Mouse (Mus musculus): ENCODE data around the gene Stra8.

Stra8 gene

GRCm38 (mm10) chr6:34910371-34911219, 9.4 kb upstream of the Stra8 start, which contains the start of gene Wdr91:
Gene Wdr91, minus strand, starts transcription at chr6:34910876.
- TF ChIP-seq GATA4 (IDR thresholded peaks at IDR 0.05; ENCODE audit: insufficient replicate concordance, low read length) = no peak

DNA sequence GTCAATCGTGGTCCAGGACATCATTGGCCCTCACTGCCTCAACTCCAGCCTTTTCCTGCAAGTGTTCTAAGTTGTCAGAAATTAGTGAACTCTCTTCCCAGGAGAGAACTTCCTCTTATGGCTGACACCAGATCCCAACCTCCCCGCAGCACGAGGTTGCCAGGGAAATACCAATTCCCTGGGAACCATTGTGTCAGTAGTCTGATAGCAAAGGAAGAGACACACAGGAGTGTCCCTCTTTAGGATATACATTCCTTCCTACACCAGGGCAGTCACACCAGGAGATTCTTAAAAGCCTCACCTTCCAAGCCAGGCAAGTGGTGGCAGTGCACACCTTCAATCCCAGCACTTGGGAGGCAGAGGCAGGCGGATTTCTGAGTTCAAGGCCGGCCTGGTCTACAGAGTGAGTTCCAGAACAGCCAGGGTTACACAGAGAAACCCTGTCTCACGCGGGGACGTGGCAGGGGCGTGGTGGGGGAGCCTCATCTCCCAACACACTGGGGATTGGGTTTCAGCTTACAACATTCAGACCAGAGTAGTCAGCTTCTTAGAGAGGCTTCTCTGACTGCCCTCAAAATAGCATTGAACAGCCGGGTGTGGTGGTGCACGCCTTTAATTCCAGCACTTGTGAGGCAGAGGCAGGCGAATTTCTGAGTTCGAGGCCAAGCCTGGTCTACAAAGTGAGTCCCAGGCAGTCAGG, 6.5 kb upstream of the Stra8 start:
- TF ChIP-seq GATA4 (IDR thresholded peaks at IDR 0.05; ENCODE audit: insufficient replicate concordance, low read length) = no peak

GRCm38 (mm10) chr6:34914462-34914861, 5.5 kb upstream of the Stra8 start:
- no peak for TF ChIP-seq GATA4 (IDR thresholded peaks at IDR 0.05; ENCODE audit: insufficient replicate concordance, low read length)

- no peak for TF ChIP-seq GATA4 (IDR thresholded peaks at IDR 0.05; ENCODE audit: insufficient replicate concordance, low read length)
Measured at GRCm38 (mm10) chr6:34919146-34919545, 817 bp upstream of the Stra8 start.

DNA sequence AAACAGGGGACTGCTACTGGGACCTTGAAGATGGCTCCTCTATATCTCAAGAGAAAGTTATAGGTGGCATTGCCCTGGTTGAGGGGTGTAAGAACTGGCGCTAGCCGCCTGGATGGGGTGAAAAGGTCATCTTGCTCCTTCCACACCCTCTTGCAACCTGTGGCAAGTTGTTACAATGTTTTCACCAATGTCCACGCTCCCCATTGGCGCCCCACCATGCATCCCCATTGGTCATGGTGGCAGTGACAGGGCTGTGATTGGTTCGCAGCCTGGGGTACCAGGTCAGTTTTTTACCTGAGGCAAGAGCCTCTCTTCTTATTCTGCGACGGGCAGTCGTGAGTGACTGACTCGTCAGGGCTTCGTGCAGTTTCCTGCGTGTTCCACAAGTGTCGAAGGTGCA, 668 bp downstream of the Stra8 start:
- TF ChIP-seq GATA4 (IDR thresholded peaks at IDR 0.05; ENCODE audit: insufficient replicate concordance, low read length) = no peak

DNA sequence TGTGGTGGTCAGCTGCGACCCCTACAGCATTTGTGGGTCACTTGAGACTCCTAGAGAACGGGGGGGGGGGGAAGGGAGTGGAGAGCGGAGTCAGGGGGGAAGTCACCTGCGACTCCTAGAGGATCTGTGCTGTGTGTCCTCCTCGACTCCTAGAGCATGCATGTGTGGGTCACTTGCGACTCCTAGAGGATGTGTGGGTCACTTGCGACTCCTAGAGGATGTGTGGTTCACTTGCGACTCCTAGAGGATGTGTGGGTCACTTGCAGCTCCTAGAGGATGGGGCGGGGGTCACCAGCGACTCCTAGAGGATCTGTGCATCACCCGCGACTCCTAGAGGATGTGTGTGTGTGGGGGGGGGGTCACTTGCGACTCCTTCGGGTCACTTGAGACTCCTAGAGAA, 2.0 kb downstream of the Stra8 start:
- no peak for TF ChIP-seq GATA4 (IDR thresholded peaks at IDR 0.05; ENCODE audit: insufficient replicate concordance, low read length)

DNA sequence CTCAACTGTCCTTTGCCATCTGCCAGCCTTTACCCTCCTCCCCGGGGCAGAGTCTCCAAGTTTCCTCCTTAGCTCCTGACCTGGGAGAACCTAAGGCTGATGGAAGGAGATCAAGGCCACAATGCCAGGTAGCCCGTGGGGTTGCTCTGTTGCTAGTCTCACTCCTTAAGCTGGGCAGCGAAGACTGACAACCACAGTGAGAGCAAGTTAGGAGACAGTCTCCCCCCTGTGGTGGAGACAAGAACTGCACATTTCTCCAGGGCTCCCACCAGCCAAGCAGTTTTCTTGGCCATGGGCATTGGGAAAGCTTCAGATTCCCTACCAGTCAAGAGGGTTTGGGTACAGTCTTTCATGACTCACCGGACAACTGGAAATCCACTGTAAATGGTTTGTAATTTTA, 7.2 kb downstream of the Stra8 start:
- no peak for TF ChIP-seq GATA4 (IDR thresholded peaks at IDR 0.05; ENCODE audit: insufficient replicate concordance, low read length)

DNA sequence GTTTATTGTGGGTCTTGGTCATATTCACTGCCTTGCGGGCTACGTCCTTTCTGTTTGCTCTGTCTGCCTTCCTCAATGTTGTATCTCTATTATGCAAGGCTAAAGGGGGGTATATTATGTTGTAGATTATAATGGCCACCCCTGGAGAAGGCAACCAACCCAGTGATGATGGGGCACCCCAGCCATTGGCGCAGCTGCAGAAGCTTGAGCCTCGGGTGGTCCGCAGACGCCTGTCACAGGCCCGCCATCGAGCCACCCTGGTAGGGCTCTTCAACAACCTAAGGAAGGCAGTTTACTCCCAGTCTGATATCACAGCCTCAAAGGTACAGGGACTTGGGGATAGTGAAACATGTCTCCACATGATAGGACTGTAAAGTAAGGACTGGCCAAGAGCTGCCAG, 7.6 kb downstream of the Stra8 start:
- TF ChIP-seq GATA4 (IDR thresholded peaks at IDR 0.05; ENCODE audit: insufficient replicate concordance, low read length) = no peak

GRCm38 (mm10) chr6:34932633-34933032, 12.7 kb downstream of the Stra8 start:
- TF ChIP-seq GATA4 (IDR thresholded peaks at IDR 0.05; ENCODE audit: insufficient replicate concordance, low read length) = no peak

DNA sequence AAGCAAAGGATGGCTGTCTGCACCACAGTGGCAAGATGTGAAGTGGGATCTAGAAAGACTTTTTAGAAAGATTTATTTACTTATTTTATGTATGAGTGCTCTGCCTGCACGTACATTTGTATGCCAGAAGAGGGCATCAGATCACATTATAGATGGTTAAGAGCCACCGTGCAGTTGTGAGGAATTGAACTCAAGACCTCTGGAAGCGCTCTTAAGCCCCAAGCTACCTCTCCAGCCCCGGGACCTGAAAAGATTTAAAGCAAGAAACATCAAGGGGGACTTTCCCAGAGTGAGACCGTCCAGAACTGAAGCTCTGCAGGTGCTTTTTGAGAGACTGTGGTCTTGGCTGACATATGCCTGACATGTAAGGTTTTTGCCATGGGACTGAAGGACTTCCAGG, 16.8 kb downstream of the Stra8 start:
- TF ChIP-seq GATA4 (IDR thresholded peaks at IDR 0.05; ENCODE audit: insufficient replicate concordance, low read length) = no peak

- TF ChIP-seq GATA4 (IDR thresholded peaks at IDR 0.05; ENCODE audit: insufficient replicate concordance, low read length) = no peak
Measured at GRCm38 (mm10) chr6:34938280-34938928, 18.4 kb downstream of the Stra8 start.

DNA sequence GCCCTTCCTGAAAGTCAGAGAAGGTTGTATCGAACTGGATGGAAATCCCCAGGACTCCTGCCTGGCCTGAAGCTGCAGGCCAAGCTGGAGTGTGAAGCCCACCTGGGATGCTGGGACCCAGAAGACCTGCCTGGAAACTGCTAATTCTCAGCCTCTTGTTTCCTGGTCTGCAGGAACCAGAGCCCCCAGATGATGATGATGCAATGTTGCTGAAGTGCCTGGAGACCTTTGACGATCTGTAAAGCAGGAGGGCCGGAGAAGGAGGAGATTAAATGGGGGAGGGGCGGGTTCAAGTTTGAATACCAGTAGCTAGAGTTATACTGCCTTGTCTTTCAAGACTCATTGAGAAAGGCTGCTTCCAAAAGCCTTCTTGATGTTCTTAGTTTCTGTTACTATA, 19.0 kb downstream of the Stra8 start:
- TF ChIP-seq GATA4 (IDR thresholded peaks at IDR 0.05; ENCODE audit: insufficient replicate concordance, low read length) = no peak

GRCm38 (mm10) chr6:34939451-34939850, 19.5 kb downstream of the Stra8 start:
- TF ChIP-seq GATA4 (IDR thresholded peaks at IDR 0.05; ENCODE audit: insufficient replicate concordance, low read length) = no peak

DNA sequence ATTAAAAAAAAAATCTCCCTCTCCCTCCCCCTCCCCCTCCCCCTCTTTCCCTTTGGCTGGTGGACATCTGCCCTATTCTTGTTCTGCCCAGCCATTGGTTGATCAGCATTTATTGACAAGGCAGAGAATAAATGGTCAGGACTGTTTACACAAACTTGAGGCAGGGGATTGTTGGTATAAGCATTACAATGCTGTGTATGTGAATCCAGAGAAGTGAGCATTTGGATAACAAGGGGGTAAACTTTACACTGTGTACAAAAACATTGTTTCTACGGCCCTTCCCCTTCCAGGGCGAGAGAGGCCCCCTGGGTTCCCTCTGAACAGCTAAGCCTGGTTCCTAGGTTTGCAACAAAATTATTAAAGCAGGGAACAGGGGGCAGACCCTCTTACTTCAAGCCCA, 21.5 kb downstream of the Stra8 start:
- no peak for TF ChIP-seq GATA4 (IDR thresholded peaks at IDR 0.05; ENCODE audit: insufficient replicate concordance, low read length)

GRCm38 (mm10) chr6:34942446-34942845, 22.5 kb downstream of the Stra8 start:
- TF ChIP-seq GATA4 (IDR thresholded peaks at IDR 0.05; ENCODE audit: insufficient replicate concordance, low read length) = no peak

DNA sequence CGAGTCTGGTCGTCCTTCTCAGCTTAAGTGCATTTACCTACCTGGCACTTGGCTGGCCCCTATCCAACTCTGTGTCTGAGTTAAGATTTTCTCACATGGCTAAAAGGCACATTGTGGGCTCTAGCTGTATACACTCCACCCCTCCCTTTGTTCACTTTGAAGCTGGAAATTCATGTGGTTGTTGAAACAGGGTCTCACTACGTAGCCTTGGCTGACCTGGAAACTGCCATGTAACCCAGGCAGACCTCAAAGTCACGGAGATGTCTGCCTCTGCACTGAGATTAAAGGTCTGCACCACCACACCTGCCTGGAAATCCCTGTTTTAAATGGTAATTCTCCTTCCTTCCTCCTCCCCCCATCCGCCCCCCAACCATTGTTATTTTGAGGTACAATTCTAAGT, 23.5 kb downstream of the Stra8 start:
- no peak for TF ChIP-seq GATA4 (IDR thresholded peaks at IDR 0.05; ENCODE audit: insufficient replicate concordance, low read length)
